Mouse (Mus musculus): Measurements from ENCODE around the gene Hdgfl2. TPM values are rescaled to one million over a fixed set of nuclear protein-coding genes. Genes with fewer than 3 reads are reported as not detected.

The Hdgfl2 gene
- polyA plus RNA-seq, 1 experiment from 2014 or later: 43.0 TPM

DNA sequence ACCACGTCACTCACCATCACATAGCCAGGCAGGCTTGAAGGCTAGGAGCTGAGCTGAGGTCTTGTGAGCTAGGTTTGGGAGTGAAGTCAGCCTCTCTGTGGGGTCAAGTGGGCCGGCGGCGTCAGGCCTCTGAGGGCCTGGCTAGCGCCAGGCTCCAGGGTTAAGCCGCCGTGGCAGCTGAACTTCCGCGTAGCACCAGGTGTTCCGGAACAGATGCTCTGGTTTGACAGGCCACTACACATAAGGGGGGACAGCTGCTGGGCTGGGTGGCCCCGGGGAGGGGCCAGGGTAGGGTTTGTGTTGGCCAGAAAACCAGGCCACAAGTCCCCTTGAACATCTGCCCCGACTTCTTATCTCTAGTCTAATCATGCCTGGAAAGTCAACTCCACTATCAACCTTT is 68.0 kb downstream of the Hdgfl2 start:
- 54% methylated on average over 12 of the region's 12 CpGs for WGBS (ENCODE audit: insufficient replicate concordance)
- ATAC-seq (ENCODE audit: insufficient read depth): no peak
- H3K27me3 ChIP-seq: peaks cover 89% of the 10 kb centered on the region

DNA sequence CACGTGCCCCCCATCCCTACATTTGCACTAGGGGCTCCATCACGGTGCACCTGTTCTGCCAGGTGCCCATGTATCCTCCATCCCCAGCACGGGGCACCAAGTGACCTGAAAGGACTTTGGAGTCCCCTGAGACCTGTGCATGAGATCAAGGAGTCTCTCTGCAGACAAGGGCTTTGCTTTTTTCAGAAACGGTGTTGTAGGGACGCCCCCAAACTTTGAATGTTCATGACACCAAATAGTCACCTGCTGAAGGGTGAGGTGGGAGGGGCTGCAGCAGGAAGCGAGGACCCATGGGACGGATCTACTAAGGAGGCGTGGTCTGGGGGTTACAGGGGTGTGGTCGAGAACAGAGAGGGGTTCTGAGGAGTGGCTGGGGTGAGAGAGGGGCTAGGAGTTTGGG is 68.8 kb downstream of the Hdgfl2 start:
- Histone ChIP-seq H3K36me3 (replicated peaks) (no peaks in the 10 kb centered on the region), H3K27me3 (peaks cover 85% of the 10 kb centered on the region), H3K4me3 (replicated peaks) (no peak overlapping the region), H3K27ac (replicated peaks) (no peak overlapping the region), H3K4me2 (no peak overlapping the region), H3K9me3 (replicated peaks) (no peaks in the 10 kb centered on the region), H3K4me1 (replicated peaks) (peaks cover 4% of the 10 kb centered on the region), H3K9ac (no peak overlapping the region)
- WGBS (ENCODE audit: insufficient replicate concordance): 17% methylated on average over 9 of the region's 9 CpGs
- no peak for ATAC-seq (ENCODE audit: insufficient read depth)

More for the DNA sequence above, 68.0 kb downstream of the Hdgfl2 start:
- H3K4me1 ChIP-seq (replicated peaks): peaks cover 4% of the 10 kb centered on the region
- no peak overlapping the region for H3K27ac ChIP-seq (replicated peaks)
- no peaks in the 10 kb centered on the region for H3K9me3 ChIP-seq (replicated peaks)
- H3K4me2 ChIP-seq: no peak overlapping the region
- no peaks in the 10 kb centered on the region for H3K36me3 ChIP-seq (replicated peaks)
- no peak overlapping the region for H3K4me3 ChIP-seq (replicated peaks)
- H3K9ac ChIP-seq: no peak overlapping the region

DNA sequence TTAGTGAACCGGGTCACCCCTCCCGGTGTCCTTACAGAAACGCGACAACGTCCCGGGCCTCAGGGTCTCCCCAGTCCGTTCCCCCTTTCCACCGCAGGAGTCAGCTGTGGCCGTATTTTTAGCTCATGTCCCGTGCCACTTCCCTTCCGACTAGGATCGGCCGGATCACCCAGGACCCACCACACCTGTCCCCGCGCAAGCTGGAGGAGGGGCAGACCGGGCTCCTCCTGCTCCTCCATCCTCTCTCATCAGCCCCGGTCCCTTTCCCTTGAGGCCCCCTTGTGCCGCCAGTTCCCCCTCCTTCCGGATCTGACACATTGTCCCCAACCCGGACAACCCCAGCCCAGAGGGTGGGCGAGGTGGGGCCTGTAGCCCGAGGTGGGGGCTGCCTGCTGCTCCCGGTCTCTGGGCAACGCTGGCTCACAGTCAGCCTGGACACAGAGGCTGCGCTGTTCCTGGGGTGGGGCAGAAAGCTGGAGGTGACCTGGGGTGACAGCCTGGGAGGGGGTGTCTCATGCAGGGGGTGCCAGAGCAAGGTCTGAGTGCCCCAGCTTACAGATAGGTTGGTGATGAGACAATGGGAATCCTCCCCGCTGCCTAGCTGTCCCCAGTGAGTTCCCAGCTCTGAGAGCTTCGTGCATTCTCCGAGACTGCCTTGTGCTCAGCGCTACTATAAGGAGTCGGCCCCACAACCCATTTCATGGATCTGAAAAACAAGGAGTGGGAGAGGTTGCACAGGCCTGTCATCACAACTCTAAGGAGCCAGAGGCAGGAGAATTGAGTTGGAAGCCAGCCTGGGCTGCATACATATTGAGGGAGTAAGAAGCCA is 69.6 kb downstream of the Hdgfl2 start:
- ATAC-seq (ENCODE audit: insufficient read depth): no peak
- Histone ChIP-seq H3K4me3 (replicated peaks) (no peak overlapping the region), H3K27ac (replicated peaks) (no peak overlapping the region), H3K36me3 (replicated peaks) (no peaks in the 10 kb centered on the region), H3K9ac (no peak overlapping the region), H3K9me3 (replicated peaks) (no peaks in the 10 kb centered on the region), H3K4me1 (replicated peaks) (peaks cover 8% of the 10 kb centered on the region), H3K27me3 (peaks cover 85% of the 10 kb centered on the region), H3K4me2 (peak overlapping the region; percentile 25; the same call in 1 of the 2 replicates)
- 3% methylated on average over 30 of the region's 30 CpGs for WGBS (ENCODE audit: insufficient replicate concordance)

DNA sequence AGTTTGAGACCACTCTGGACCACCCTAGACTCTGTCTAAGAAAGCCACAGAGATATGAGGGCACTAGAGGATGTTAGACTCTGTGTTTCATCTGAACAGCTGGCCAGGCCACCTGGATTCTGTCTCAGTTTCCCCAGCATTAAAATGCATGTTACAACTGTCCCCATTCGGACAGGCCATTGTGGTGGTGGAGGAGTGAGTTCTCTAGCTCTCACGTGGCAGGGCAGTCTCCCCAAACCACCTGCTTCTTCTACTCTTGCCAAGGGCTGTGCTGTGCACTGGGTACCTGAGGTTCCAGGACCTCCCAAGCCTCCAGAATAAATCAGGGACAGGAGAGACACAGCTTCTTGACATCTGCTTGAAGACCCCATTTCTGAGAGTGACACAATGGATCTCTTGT is 70.5 kb downstream of the Hdgfl2 start:
- WGBS (ENCODE audit: insufficient replicate concordance): 38% methylated on average over 2 of the region's 2 CpGs
- ATAC-seq (ENCODE audit: insufficient read depth): no peak
- peaks cover 80% of the 10 kb centered on the region for H3K27me3 ChIP-seq

More for the DNA sequence above, 70.5 kb downstream of the Hdgfl2 start:
- no peak overlapping the region for H3K9ac ChIP-seq
- no peaks in the 10 kb centered on the region for H3K9me3 ChIP-seq (replicated peaks)
- no peak overlapping the region for H3K4me3 ChIP-seq (replicated peaks)
- H3K4me2 ChIP-seq: no peak overlapping the region
- H3K4me1 ChIP-seq (replicated peaks): peaks cover 8% of the 10 kb centered on the region
- H3K36me3 ChIP-seq (replicated peaks): no peaks in the 10 kb centered on the region
- H3K27ac ChIP-seq (replicated peaks): no peak overlapping the region

Other genes starting within 250 kb of the Hdgfl2 start
- 2.0 and 2.2 TPM in 2 replicates for gene Zfp119a, start 200.7 kb upstream of the Hdgfl2 start, polyA plus RNA-seq (2015; fragmentation: Nextera tagmentation; extraction: Ambion mirVana)
- gene Zfp959, start 187.5 kb upstream of the Hdgfl2 start, polyA plus RNA-seq (2015; fragmentation: Nextera tagmentation; extraction: Ambion mirVana): 5.9 and 6.0 TPM in 2 replicates
- 2.3 and 2.8 TPM in 2 replicates for gene Zfp119b, start 130.1 kb upstream of the Hdgfl2 start, polyA plus RNA-seq (2015; fragmentation: Nextera tagmentation; extraction: Ambion mirVana)
- gene Ebi3, start 127.0 kb upstream of the Hdgfl2 start, polyA plus RNA-seq (2015; fragmentation: Nextera tagmentation; extraction: Ambion mirVana): 9.2 and 10.0 TPM in 2 replicates
- 7.2 and 9.7 TPM in 2 replicates for gene Yju2, start 120.5 kb upstream of the Hdgfl2 start, polyA plus RNA-seq (2015; fragmentation: Nextera tagmentation; extraction: Ambion mirVana)
- gene Shd, start 109.2 kb upstream of the Hdgfl2 start, polyA plus RNA-seq (2015; fragmentation: Nextera tagmentation; extraction: Ambion mirVana): 0.18 and 0.32 TPM in 2 replicates
- 0.13 and 0.50 TPM in 2 replicates for gene Fsd1, start 93.1 kb upstream of the Hdgfl2 start, polyA plus RNA-seq (2015; fragmentation: Nextera tagmentation; extraction: Ambion mirVana)
- 3.3 and 3.9 TPM in 2 replicates for gene Stap2, start 74.0 kb upstream of the Hdgfl2 start, polyA plus RNA-seq (2015; fragmentation: Nextera tagmentation; extraction: Ambion mirVana)
- gene Mpnd, start 73.9 kb upstream of the Hdgfl2 start, polyA plus RNA-seq (2015; fragmentation: Nextera tagmentation; extraction: Ambion mirVana): 20.4 and 21.0 TPM in 2 replicates
- gene Sh3gl1, start 43.0 kb upstream of the Hdgfl2 start, polyA plus RNA-seq (2015; fragmentation: Nextera tagmentation; extraction: Ambion mirVana): 44.0 and 50.7 TPM in 2 replicates
- gene Chaf1a, start 39.2 kb upstream of the Hdgfl2 start, polyA plus RNA-seq (2015; fragmentation: Nextera tagmentation; extraction: Ambion mirVana): 16.6 and 18.5 TPM in 2 replicates
- gene Ubxn6, start 4.6 kb upstream of the Hdgfl2 start, polyA plus RNA-seq (2015; fragmentation: Nextera tagmentation; extraction: Ambion mirVana): 12.5 and 13.0 TPM in 2 replicates
- 0.02 and 0.06 TPM in 2 replicates for gene Plin4, start 30.2 kb downstream of the Hdgfl2 start, polyA plus RNA-seq (2015; fragmentation: Nextera tagmentation; extraction: Ambion mirVana)
- gene Plin5, start 38.0 kb downstream of the Hdgfl2 start, polyA plus RNA-seq (2015; fragmentation: Nextera tagmentation; extraction: Ambion mirVana): 1.3 and 3.7 TPM in 2 replicates
- 3.2 and 4.0 TPM in 2 replicates for gene Lrg1, start 42.4 kb downstream of the Hdgfl2 start, polyA plus RNA-seq (2015; fragmentation: Nextera tagmentation; extraction: Ambion mirVana)
- 0.81 and 1.3 TPM in 2 replicates for gene Sema6b, start 60.7 kb downstream of the Hdgfl2 start, polyA plus RNA-seq (2015; fragmentation: Nextera tagmentation; extraction: Ambion mirVana)
- 2.7 and 3.1 TPM in 2 replicates for gene Tnfaip8l1, start 82.8 kb downstream of the Hdgfl2 start, polyA plus RNA-seq (2015; fragmentation: Nextera tagmentation; extraction: Ambion mirVana)
- 58.6 and 66.4 TPM in 2 replicates for gene Mydgf, start 104.3 kb downstream of the Hdgfl2 start, polyA plus RNA-seq (2015; fragmentation: Nextera tagmentation; extraction: Ambion mirVana)
- 19.6 and 22.9 TPM in 2 replicates for gene Dpp9, start 139.3 kb downstream of the Hdgfl2 start, polyA plus RNA-seq (2015; fragmentation: Nextera tagmentation; extraction: Ambion mirVana)
- 5.7 and 6.4 TPM in 2 replicates for gene Fem1a, start 177.2 kb downstream of the Hdgfl2 start, polyA plus RNA-seq (2015; fragmentation: Nextera tagmentation; extraction: Ambion mirVana)
- gene Ticam1, start 197.2 kb downstream of the Hdgfl2 start, polyA plus RNA-seq (2015; fragmentation: Nextera tagmentation; extraction: Ambion mirVana): 3.2 and 3.7 TPM in 2 replicates
- 33.3 and 36.0 TPM in 2 replicates for gene Plin3, start 213.2 kb downstream of the Hdgfl2 start, polyA plus RNA-seq (2015; fragmentation: Nextera tagmentation; extraction: Ambion mirVana)
- not detected in 2 replicates for gene Arrdc5, start 220.7 kb downstream of the Hdgfl2 start, polyA plus RNA-seq (2015; fragmentation: Nextera tagmentation; extraction: Ambion mirVana)
- 96.8 and 109 TPM in 2 replicates for gene Uhrf1, start 223.7 kb downstream of the Hdgfl2 start, polyA plus RNA-seq (2015; fragmentation: Nextera tagmentation; extraction: Ambion mirVana)
- gene Kdm4b, start 246.4 kb downstream of the Hdgfl2 start, polyA plus RNA-seq (2015; fragmentation: Nextera tagmentation; extraction: Ambion mirVana): 7.0 and 9.5 TPM in 2 replicates

All from liver, embryonic 15.5 days (tissue).